16 mouse cellular contexts compared by ENCODE assay signal in genomic region chr1:85600794-85601193, GRCm38 (mm10). TPM values are rescaled to one million over a fixed set of nuclear protein-coding genes. Genes with fewer than 3 reads are reported as not detected.
A peak's percentile ranks its signal among the peaks of the same experiment; 100 is the strongest.
DNase-seq lines count a peak whose midpoint lies in the region; ATAC-seq and TF ChIP-seq lines count a peak whose summit lies in the region.
"Not testable (repeated sequence)": the region's sequence is repeated elsewhere in the genome, so short reads cannot be mapped to it uniquely, and the experiment has no call there.
"Had no signal": no experiment of that assay in that cellular context is flagged by ENCODE, and none has a peak within 500 bp of the region (broad histone marks: within the 10 kb centered on the region; RNA-seq: fewer than 3 reads in every experiment).

No protein-coding gene starts in this region.

- H3K4me1 ChIP-seq in heart, embryonic 15.5 days (replicated peaks); lung, adult 2 months (ENCODE audit: control insufficient read depth, insufficient read depth, low read length): not testable (repeated sequence)

- not testable (repeated sequence) for H3K9ac ChIP-seq in heart, embryonic 15.5 days

- not testable (repeated sequence) for H3K9me3 ChIP-seq in heart, embryonic 15.5 days (replicated peaks)

- not testable (repeated sequence) for H3K36me3 ChIP-seq in heart, embryonic 15.5 days

- ATAC-seq in heart, embryonic 15.5 days (replicated peaks; ENCODE audit: insufficient number of reproducible peaks, insufficient read depth, low FRiP score, low read depth): not testable (repeated sequence)
- 0 out of 2 replicates have a peak, but pooled peaks have one; percentile 26 for ATAC-seq in neutrophil, adult 5-6 weeks (ENCODE audit: extremely low read depth, insufficient number of reproducible peaks, low FRiP score, poor library complexity, severe bottlenecking)

- peak; percentile 73 for DNase-seq in 416B (ENCODE audit: low read depth)
- DNase-seq in T-cell, adult 2 months (ENCODE audit: low spot score): peak; percentile 60
- peak; percentile 15 for DNase-seq in gastrocnemius, adult 2 months
- peak; percentile 6 for DNase-seq in kidney, postnatal 10 days
- DNase-seq in lung, adult 2 months: peak; percentile 50
- peak; percentile 47 to 66 for DNase-seq in thymus, adult 18-20 months

- peak overlapping the region; percentile 22 for H3K4me3 ChIP-seq in gastrocnemius, adult 2 months
- H3K4me3 ChIP-seq in heart, embryonic 15.5 days: not testable (repeated sequence)
- H3K4me3 ChIP-seq in lung, adult 2 months (replicated peaks; ENCODE audit: extremely low read depth, low read depth, low read length): peak overlapping the region; percentile 56

- TF ChIP-seq POLR2A in lung, adult 2 months (IDR thresholded peaks at IDR 0.05; ENCODE audit: borderline replicate concordance, extremely low read depth, low read depth, low read length): not testable (repeated sequence)

- intact Hi-C loops in gastrocnemius, adult 2 months (cut with DNase I): not testable (repeated sequence)

- TF ChIP-seq CTCF in gastrocnemius, adult 2 months (IDR thresholded peaks at IDR 0.05); lung, adult 2 months (IDR thresholded peaks at IDR 0.05; ENCODE audit: insufficient read depth, low read length): not testable (repeated sequence)

- peak overlapping the region; percentile 45 for H3K4me2 ChIP-seq in heart, embryonic 15.5 days

- 51% methylated on average over 4 of the region's 4 CpGs for whole genome bisulfite sequencing in heart, embryonic 15.5 days
- WGBS in lung, adult 2 months: 51% methylated on average over 4 of the region's 4 CpGs

- not testable (repeated sequence) for H3K27ac ChIP-seq in gastrocnemius, adult 2 months; heart, embryonic 15.5 days

- H3K27me3 ChIP-seq in heart, embryonic 15.5 days: not testable (repeated sequence)

RNA-seq across cellular contexts. Expression of gene Sp140, which starts 0.6 kb away (rescaled TPM):
- under 1 TPM; 0.47 to 0.59 TPM for total RNA-seq in gastrocnemius, adult 2 months (2021)
- 1.5 and 2.2 TPM in 2 replicates for polyA plus RNA-seq in heart, embryonic 15.5 days (2015; fragmentation: Nextera tagmentation; extraction: Ambion mirVana)
- polyA plus RNA-seq in lung, adult 2 months (2012; rRNA removed): 6.3 and 11.4 TPM in 2 replicates
- 151 and 168 TPM in 2 replicates for total RNA-seq in neutrophil, adult 5-6 weeks (2017)

RNA-seq across cellular contexts. Expression of gene Sp110, which starts 2.2 kb away (rescaled TPM):
- 1 to 10 TPM in 1 of 2 experiments, under 1 TPM in 1; 0.71 to 1.1 TPM for total RNA-seq in gastrocnemius, adult 2 months (2021)
- polyA plus RNA-seq in heart, embryonic 15.5 days (2015; fragmentation: Nextera tagmentation; extraction: Ambion mirVana): 3.1 and 7.8 TPM in 2 replicates
- 13.7 and 20.1 TPM in 2 replicates for polyA plus RNA-seq in lung, adult 2 months (2012; rRNA removed)
- total RNA-seq in neutrophil, adult 5-6 weeks (2017): 199 and 206 TPM in 2 replicates
- polyA plus RNA-seq: C2C12 had no signal

RNA-seq across cellular contexts. Expression of gene G530012D18Rik, which starts 25.3 kb away (rescaled TPM):
- not detected for total RNA-seq in gastrocnemius, adult 2 months (2021)
- polyA plus RNA-seq in heart, embryonic 15.5 days (2015; fragmentation: Nextera tagmentation; extraction: Ambion mirVana): 0.38 TPM in 1 of 2 replicates, not detected in the other
- polyA plus RNA-seq in lung, adult 2 months (2012; rRNA removed): not detected in 2 replicates
- 1.9 TPM in 1 of 2 replicates, not detected in the other for total RNA-seq in neutrophil, adult 5-6 weeks (2017)
- total RNA-seq: heart, postnatal 25 days; layer of hippocampus, adult 2 months had no signal
- polyA plus RNA-seq: C2C12; embryonic facial prominence, embryonic 11.5 days; forebrain, embryonic 10.5 days; intestine, embryonic 14.5 days; midbrain, embryonic 14.5 days; neural tube, embryonic 13.5 days had no signal

RNA-seq across cellular contexts. Expression of gene Sp100, which starts 49.0 kb away (rescaled TPM):
- 1 to 10 TPM; 6.3 to 7.8 TPM for total RNA-seq in gastrocnemius, adult 2 months (2021)
- polyA plus RNA-seq in heart, embryonic 15.5 days (2015; fragmentation: Nextera tagmentation; extraction: Ambion mirVana): 3.3 and 4.8 TPM in 2 replicates
- 15.7 and 26.4 TPM in 2 replicates for polyA plus RNA-seq in lung, adult 2 months (2012; rRNA removed)
- 539 and 547 TPM in 2 replicates for total RNA-seq in neutrophil, adult 5-6 weeks (2017)
- polyA plus RNA-seq: C2C12 had no signal

Comparison
In these comparisons a context has a peak if more than half of its experiments do, and no peak if none do; other contexts are left out.
1. DNase-seq: peak in every context shown above with its lines; median percentile 73 in 416B; 60 in T-cell, adult 2 months; 56 in thymus, adult 18-20 months; 50 in lung, adult 2 months; 15 in gastrocnemius, adult 2 months; 6 in kidney, postnatal 10 days.
2. RNA of gene Sp140, which starts 0.6 kb away (total RNA-seq): 151 to 168 TPM in neutrophil, adult 5-6 weeks; 0.47 to 0.59 TPM in gastrocnemius, adult 2 months; every median in the first group is over 10 times any median in the second.
3. RNA of gene Sp110, which starts 2.2 kb away (total RNA-seq): 199 to 206 TPM in neutrophil, adult 5-6 weeks; 0.71 to 1.1 TPM in gastrocnemius, adult 2 months; every median in the first group is over 10 times any median in the second.